Mouse (Mus musculus): Measurements from ENCODE around the gene Rbms1.

The Rbms1 gene

GRCm38 (mm10) chr2:60962671-60963421 lies at the start of gene Rbms1:
TSS of gene Rbms1 (minus strand) at chr2:60963192.
- DNase-seq (ENCODE audit: low spot score): peak; percentile 79

GRCm38 (mm10) chr2:61012249-61012828 lies 49.3 kb upstream of the Rbms1 start:
- DNase-seq (ENCODE audit: low spot score): no peak

- DNase-seq (ENCODE audit: low spot score): no peak
Observed at GRCm38 (mm10) chr2:60986286-60986685, 23.3 kb upstream of the Rbms1 start.

- peak; percentile 89 for DNase-seq (ENCODE audit: low spot score)
Observed at GRCm38 (mm10) chr2:60978538-60979313, 15.7 kb upstream of the Rbms1 start.

- peak; percentile 47 for DNase-seq (ENCODE audit: low spot score)
Observed at GRCm38 (mm10) chr2:60972189-60972814, 9.3 kb upstream of the Rbms1 start.

- DNase-seq (ENCODE audit: low spot score): no peak
Observed at GRCm38 (mm10) chr2:60963616-60964015, 624 bp upstream of the Rbms1 start.

GRCm38 (mm10) chr2:60962001-60962670 lies 856 bp downstream of the Rbms1 start:
- DNase-seq (ENCODE audit: low spot score): peak; percentile 62

- no peak for DNase-seq (ENCODE audit: low spot score)
Observed at GRCm38 (mm10) chr2:60961281-60961680, 1.7 kb downstream of the Rbms1 start.

- no peak for DNase-seq (ENCODE audit: low spot score)
Observed at GRCm38 (mm10) chr2:60948241-60948640, 14.8 kb downstream of the Rbms1 start.

- no peak for DNase-seq (ENCODE audit: low spot score)
Observed at GRCm38 (mm10) chr2:60947817-60948216, 15.2 kb downstream of the Rbms1 start.

- peak; percentile 85 for DNase-seq (ENCODE audit: low spot score)
Observed at GRCm38 (mm10) chr2:60940454-60940961, 22.5 kb downstream of the Rbms1 start.

GRCm38 (mm10) chr2:60939957-60940356 lies 23.0 kb downstream of the Rbms1 start:
- DNase-seq (ENCODE audit: low spot score): no peak

GRCm38 (mm10) chr2:60936910-60937309 lies 26.1 kb downstream of the Rbms1 start:
- DNase-seq (ENCODE audit: low spot score): no peak

- no peak for DNase-seq (ENCODE audit: low spot score)
Observed at GRCm38 (mm10) chr2:60928948-60929347, 34.0 kb downstream of the Rbms1 start.

- DNase-seq (ENCODE audit: low spot score): no peak
Observed at GRCm38 (mm10) chr2:60927906-60928775, 34.9 kb downstream of the Rbms1 start.

GRCm38 (mm10) chr2:60925063-60925462 lies 37.9 kb downstream of the Rbms1 start:
- DNase-seq (ENCODE audit: low spot score): no peak

GRCm38 (mm10) chr2:60923756-60924544 lies 39.0 kb downstream of the Rbms1 start:
- DNase-seq (ENCODE audit: low spot score): no peak

- DNase-seq (ENCODE audit: low spot score): no peak
Observed at GRCm38 (mm10) chr2:60923111-60923510, 39.9 kb downstream of the Rbms1 start.

- DNase-seq (ENCODE audit: low spot score): peak; percentile 74
Observed at GRCm38 (mm10) chr2:60922351-60922750, 40.6 kb downstream of the Rbms1 start.

GRCm38 (mm10) chr2:60920076-60920475 lies 42.9 kb downstream of the Rbms1 start:
- no peak for DNase-seq (ENCODE audit: low spot score)
